Comparison of ENCODE assay signal across 8 mouse cellular contexts in the genomic region with DNA sequence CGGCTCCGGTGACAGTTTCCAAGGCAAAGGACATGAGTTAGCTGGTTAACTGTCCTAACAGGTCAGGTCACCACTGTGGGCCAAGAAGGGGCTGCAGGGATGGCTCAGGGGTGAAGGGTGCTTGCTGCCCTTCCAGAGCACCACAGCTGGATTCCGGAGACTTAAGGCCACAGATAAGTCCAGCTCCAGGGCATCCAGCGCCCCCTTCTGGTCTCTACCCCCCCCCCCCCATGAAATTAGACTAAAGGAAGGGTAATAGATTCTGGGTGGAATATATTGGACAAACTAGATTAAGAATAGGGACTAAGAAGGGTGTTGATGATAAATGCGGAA. TPM values are rescaled to one million over a fixed set of nuclear protein-coding genes. Genes with fewer than 3 reads are reported as not detected.
DNase-seq lines count a peak whose midpoint lies in the region; ATAC-seq and TF ChIP-seq lines count a peak whose summit lies in the region.

No protein-coding gene starts in this region.

- 35% methylated on average over 5 of the region's 5 CpGs for WGBS in kidney, embryonic 16.5 days
- WGBS in embryonic facial prominence, embryonic 10.5 days, result 35% methylated on average over 5 of the region's 5 CpGs
- 34% methylated on average over 5 of the region's 5 CpGs for WGBS in hindbrain, postnatal 0 days
- WGBS in midbrain, embryonic 16.5 days, result 34% methylated on average over 5 of the region's 5 CpGs

- H3K27ac ChIP-seq in kidney, embryonic 16.5 days (ENCODE audit: low read length), result peak overlapping the region; percentile 58; the same call in 1 of the 2 replicates
- H3K27ac ChIP-seq in embryonic facial prominence, embryonic 10.5 days (replicated peaks), result peak overlapping the region; percentile 97
- H3K27ac ChIP-seq in hindbrain, postnatal 0 days, result peak overlapping the region; percentile 85; the same call in 1 of the 2 replicates
- peak overlapping the region; percentile 87 for H3K27ac ChIP-seq in midbrain, embryonic 16.5 days (ENCODE audit: low read length)

- peak overlapping the region; percentile 83 for H3K4me2 ChIP-seq in kidney, embryonic 16.5 days (replicated peaks; ENCODE audit: low read depth, low read length)
- peak overlapping the region; percentile 89 for H3K4me2 ChIP-seq in hindbrain, postnatal 0 days (ENCODE audit: low read depth, low read length)
- H3K4me2 ChIP-seq in midbrain, embryonic 16.5 days (ENCODE audit: low read length), result peak overlapping the region; percentile 80

- peak overlapping the region; percentile 97 for H3K9ac ChIP-seq in kidney, embryonic 16.5 days (replicated peaks; ENCODE audit: low read length)
- no peak overlapping the region; the same call in 1 of the 2 replicates for H3K9ac ChIP-seq in hindbrain, postnatal 0 days (replicated peaks; ENCODE audit: low read length)
- H3K9ac ChIP-seq in midbrain, embryonic 16.5 days (ENCODE audit: low read depth, low read length), result peak overlapping the region; percentile 97; the same call in 1 of the 2 replicates

- TF ChIP-seq CTCF in hindbrain, postnatal 0 days (IDR thresholded peaks at IDR 0.05; ENCODE audit: low read depth), result peak; percentile 19; the same call in 1 of the 2 replicates

- no peak for DNase-seq in kidney, postnatal 14 days
- no peak for DNase-seq in embryonic facial prominence, embryonic 10.5 days (ENCODE audit: low spot score)
- DNase-seq in hindbrain, postnatal 0 days (ENCODE audit: low spot score), result no peak
- no peak for DNase-seq in embryo, embryonic 10.5 days (ENCODE audit: low spot score)
- no peak for DNase-seq in c-Kit-positive CD71-positive TER-119-positive erythroid progenitor cells, embryonic 14.5 days (ENCODE audit: low spot score)

- no peaks in the 10 kb centered on the region for H3K9me3 ChIP-seq in kidney, embryonic 16.5 days (ENCODE audit: low read length)
- no peaks in the 10 kb centered on the region for H3K9me3 ChIP-seq in embryonic facial prominence, embryonic 10.5 days
- H3K9me3 ChIP-seq in hindbrain, postnatal 0 days (ENCODE audit: low read length), result no peaks in the 10 kb centered on the region
- no peaks in the 10 kb centered on the region for H3K9me3 ChIP-seq in midbrain, embryonic 16.5 days (replicated peaks; ENCODE audit: control insufficient read depth, low read length, poor library complexity, severe bottlenecking)

- peak overlapping the region; percentile 76 for H3K4me3 ChIP-seq in kidney, embryonic 16.5 days (ENCODE audit: low read length)
- H3K4me3 ChIP-seq in embryonic facial prominence, embryonic 10.5 days, result peak overlapping the region; percentile 96
- peak overlapping the region; percentile 92 for H3K4me3 ChIP-seq in hindbrain, postnatal 0 days (ENCODE audit: low read length)
- peak overlapping the region; percentile 95 for H3K4me3 ChIP-seq in midbrain, embryonic 16.5 days (ENCODE audit: low read depth, low read length)

- H3K4me1 ChIP-seq in kidney, embryonic 16.5 days (ENCODE audit: insufficient read depth, low read length), result peaks cover 5% of the 10 kb centered on the region; the same call in 1 of the 2 replicates
- H3K4me1 ChIP-seq in embryonic facial prominence, embryonic 10.5 days, result peaks cover 12% of the 10 kb centered on the region
- H3K4me1 ChIP-seq in hindbrain, postnatal 0 days (ENCODE audit: insufficient read depth, low read length), result no peaks in the 10 kb centered on the region
- H3K4me1 ChIP-seq in midbrain, embryonic 16.5 days (ENCODE audit: control insufficient read depth, insufficient read depth, low read length), result peaks cover 13% of the 10 kb centered on the region

- no peaks in the 10 kb centered on the region for H3K36me3 ChIP-seq in kidney, embryonic 16.5 days (ENCODE audit: insufficient read depth, low read length)
- no peaks in the 10 kb centered on the region for H3K36me3 ChIP-seq in embryonic facial prominence, embryonic 10.5 days (replicated peaks)
- no peaks in the 10 kb centered on the region for H3K36me3 ChIP-seq in hindbrain, postnatal 0 days (ENCODE audit: insufficient read depth, low read length)
- no peaks in the 10 kb centered on the region for H3K36me3 ChIP-seq in midbrain, embryonic 16.5 days (ENCODE audit: control insufficient read depth, insufficient read depth, low read length)

- no peaks in the 10 kb centered on the region for H3K27me3 ChIP-seq in kidney, embryonic 16.5 days (ENCODE audit: insufficient read depth, low read length)
- H3K27me3 ChIP-seq in embryonic facial prominence, embryonic 10.5 days (replicated peaks; ENCODE audit: low read depth, poor library complexity, severe bottlenecking), result no peaks in the 10 kb centered on the region
- no peaks in the 10 kb centered on the region for H3K27me3 ChIP-seq in hindbrain, postnatal 0 days (ENCODE audit: insufficient read depth, low read length)
- H3K27me3 ChIP-seq in midbrain, embryonic 16.5 days (ENCODE audit: control insufficient read depth, insufficient read depth, low read depth, low read length), result no peaks in the 10 kb centered on the region

- ATAC-seq in kidney, embryonic 16.5 days (ENCODE audit: low FRiP score, low TSS enrichment), result no peak
- no peak for ATAC-seq in hindbrain, postnatal 0 days
- ATAC-seq in midbrain, embryonic 16.5 days, result peak; percentile 1; the same call in 1 of the 2 replicates
- ATAC-seq in megakaryocyte-erythroid progenitor cell, adult 5-6 weeks (replicated peaks; ENCODE audit: low FRiP score, low TSS enrichment, poor library complexity, severe bottlenecking), result no peak

RNA-seq across cellular contexts. Expression of a gene that starts 0.3 kb away (rescaled TPM):
- 86.2 and 92.1 TPM in 2 replicates for polyA plus RNA-seq in kidney, embryonic 16.5 days (2015; fragmentation: Nextera tagmentation; extraction: Ambion mirVana)
- 63.0 and 63.1 TPM in 2 replicates for polyA plus RNA-seq in embryonic facial prominence, embryonic 10.5 days (2016; fragmentation: Nextera tagmentation; extraction: Ambion mirVana)
- total RNA-seq in hindbrain, postnatal 0 days (2014; rRNA removed), result 42.1 and 43.5 TPM in 2 replicates
- polyA plus RNA-seq in hindbrain, postnatal 0 days (2015; fragmentation: Nextera tagmentation; extraction: Ambion mirVana), result 69.1 and 70.9 TPM in 2 replicates
- polyA plus RNA-seq in midbrain, embryonic 16.5 days (2015; fragmentation: Nextera tagmentation; extraction: Ambion mirVana), result 71.9 and 75.8 TPM in 2 replicates
- 28.9 and 32.4 TPM in 2 replicates for total RNA-seq in megakaryocyte-erythroid progenitor cell, adult 5-6 weeks (2014; fragmentation: Nextera tagmentation)
- total RNA-seq in megakaryocyte-erythroid progenitor cell, adult 5-6 weeks (2017), result 73.5 and 107 TPM in 2 replicates
